Mouse (Mus musculus): Measurements from ENCODE around the gene Prlr.

DNA sequence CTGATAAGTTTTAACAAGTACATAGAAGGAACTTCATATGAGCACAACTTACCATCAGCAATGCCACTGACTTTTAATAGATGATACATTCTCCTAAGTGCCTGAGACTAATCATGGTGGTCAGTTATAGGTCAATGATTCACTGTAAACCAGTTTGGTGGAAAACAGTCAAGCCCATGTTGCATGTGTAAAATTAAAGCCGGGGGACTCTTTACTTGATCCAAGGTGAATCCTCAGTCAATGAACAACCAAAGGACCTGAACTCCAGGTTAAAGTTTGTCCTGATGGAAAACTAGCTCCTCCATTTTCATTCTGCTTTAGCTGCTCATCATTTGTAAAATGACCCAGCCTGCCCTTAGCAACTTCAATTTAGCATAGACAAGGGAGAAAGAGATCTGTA, 155.5 kb downstream of the Prlr start:
- TF ChIP-seq EP300 (IDR thresholded peaks at IDR 0.05; ENCODE audit: low read depth) (no peak), CTCF (IDR thresholded peaks at IDR 0.05; ENCODE audit: low read depth) (no peak)

All from heart, postnatal 0 days (tissue).